Mouse (Mus musculus) midbrain, embryonic 14.5 days (tissue): Measurements from ENCODE around the gene Dlec1. TPM values are rescaled to one million over a fixed set of nuclear protein-coding genes. Genes with fewer than 3 reads are reported as not detected.
A peak's percentile ranks its signal among the peaks of the same experiment; 100 is the strongest.

ENCODE experiments used
- ATAC-seq: fragments of 200-750 bp; cut with Nextera tagmentation; 2 replicates; pipeline ENCODE4 v1.8.0; 2017; ENCODE audit warnings: moderate number of reproducible peaks, moderate library complexity; ENCODE audit not compliant: low FRiP score, low TSS enrichment
- DNase-seq: peaks from one replicate; pipeline ENCODE4 v3.0.0-alpha.2; 2015
- H3K27ac ChIP-seq: fragments of 300-500 bp; sonication (generic); replicated peaks from 2 replicates; pipeline ENCODE4 v1.5.1; 2014; ENCODE audit warnings: mild to moderate bottlenecking, low read depth, low read length, moderate library complexity
- H3K27me3 ChIP-seq: fragments of 300-500 bp; sonication (generic); 2 replicates; pipeline ENCODE4 v1.6.1; 2014; ENCODE audit warnings: low read length, control low read depth, mixed read lengths; ENCODE audit not compliant: control insufficient read depth, insufficient read depth
- H3K36me3 ChIP-seq: fragments of 300-500 bp; sonication (generic); 2 replicates; pipeline ENCODE4 v1.6.1; 2014; ENCODE audit warnings: low read length, control low read depth; ENCODE audit not compliant: control insufficient read depth, insufficient read depth
- H3K4me1 ChIP-seq: fragments of 300-500 bp; sonication (generic); 2 replicates; pipeline ENCODE4 v1.6.1; 2014; ENCODE audit warnings: mild to moderate bottlenecking, antibody characterized with exemption, low read length, control low read depth; ENCODE audit not compliant: control insufficient read depth, insufficient read depth
- H3K4me2 ChIP-seq: fragments of 300-500 bp; sonication (generic); 2 replicates; pipeline ENCODE4 v1.6.1; 2014; ENCODE audit warnings: mild to moderate bottlenecking, low read length, moderate library complexity
- H3K4me3 ChIP-seq: fragments of 300-500 bp; sonication (generic); replicated peaks from 2 replicates; pipeline ENCODE4 v1.5.1; 2014; ENCODE audit warnings: low read depth, low read length
- H3K9ac ChIP-seq: fragments of 300-500 bp; sonication (generic); replicated peaks from 2 replicates; pipeline ENCODE4 v1.6.1; 2014; ENCODE audit warnings: mild to moderate bottlenecking, low read length, moderate library complexity
- H3K9me3 ChIP-seq: fragments of 300-500 bp; sonication (generic); 2 replicates; pipeline ENCODE4 v1.6.1; 2016; ENCODE audit warnings: low read length, control low read depth, mixed read lengths; ENCODE audit not compliant: control insufficient read depth
- WGBS: fragments of 180-500 bp; shearing (Covaris S2); extraction: QIAGEN DNeasy Blood & Tissue Kit; methylation state at CpG from one replicate; pipeline ENCODE4 v1.1.7; 2014; 5-methylcytosine and 5-hydroxymethylcytosine counted together
- polyA plus RNA-seq: library from polyadenylated mRNA; unstranded; fragments of >200 nt; fragmentation: Nextera tagmentation; extraction: Ambion mirVana; gene quantifications from 2 replicates; pipeline ENCODE4 v1.2.1, GENCODE M21; 2014

Dlec1 gene
- polyA plus RNA-seq, 1 experiment from 2014 or later, result 1.2 TPM

DNA sequence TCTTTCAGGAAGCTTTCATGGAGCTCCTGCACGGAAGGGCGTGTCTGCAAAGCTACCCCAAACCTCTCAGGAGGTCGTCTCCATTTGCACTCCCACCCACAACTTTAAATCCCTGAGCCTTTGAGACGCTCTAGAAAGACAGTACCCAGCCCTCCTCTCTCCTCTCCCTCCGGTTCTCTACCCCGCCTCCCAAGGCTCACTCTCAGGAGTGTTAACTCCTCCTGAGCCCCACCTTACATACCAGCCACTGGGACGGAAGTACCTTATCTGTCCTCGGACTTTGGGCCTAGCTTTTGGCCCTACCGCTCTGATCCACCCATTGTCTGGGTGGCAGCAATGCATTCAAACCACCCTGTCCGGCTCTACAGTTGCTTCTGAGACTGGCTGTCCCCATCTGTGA, 18.3 kb upstream of the Dlec1 start:
- DNase-seq (no peak), ATAC-seq (no peak)
- no peak overlapping the region for H3K27ac ChIP-seq
- no peak overlapping the region for H3K9ac ChIP-seq
- no peaks in the 10 kb centered on the region for H3K27me3 ChIP-seq
- H3K4me2 ChIP-seq, result no peak overlapping the region
- H3K4me1 ChIP-seq, result peaks cover 23% of the 10 kb centered on the region
- WGBS, result 82% methylated on average over 10 of the region's 10 CpGs
- H3K4me3 ChIP-seq, result no peak overlapping the region
- H3K9me3 ChIP-seq, result no peaks in the 10 kb centered on the region
- no peaks in the 10 kb centered on the region for H3K36me3 ChIP-seq

DNA sequence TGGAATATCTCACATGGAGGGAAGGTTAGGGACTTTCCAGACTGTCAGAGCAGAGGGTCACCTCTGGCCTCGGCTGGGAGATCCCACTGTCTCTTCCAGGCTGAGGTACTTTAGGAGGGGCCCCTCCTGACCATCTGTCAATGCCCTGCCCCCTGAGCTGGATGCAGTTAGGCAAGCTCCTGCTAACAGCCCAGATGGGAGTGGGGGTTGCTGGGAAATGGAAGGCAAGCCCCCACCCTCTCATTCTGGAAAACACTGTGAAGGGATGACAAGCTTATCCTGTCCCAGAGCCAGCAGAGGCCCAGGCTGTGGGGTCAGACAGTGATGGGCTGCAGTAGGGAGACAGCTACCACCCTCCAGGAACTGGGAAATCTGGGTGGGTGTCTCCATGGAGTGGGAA, 15.8 kb upstream of the Dlec1 start:
- H3K4me2 ChIP-seq, result no peak overlapping the region
- H3K27me3 ChIP-seq, result no peaks in the 10 kb centered on the region
- H3K4me1 ChIP-seq, result peaks cover 19% of the 10 kb centered on the region
- no peak overlapping the region for H3K4me3 ChIP-seq
- H3K27ac ChIP-seq, result no peak overlapping the region
- ATAC-seq (no peak), DNase-seq (no peak)
- WGBS, result 36% methylated on average over 1 of the region's 1 CpGs
- H3K36me3 ChIP-seq, result no peaks in the 10 kb centered on the region
- H3K9me3 ChIP-seq, result no peaks in the 10 kb centered on the region
- H3K9ac ChIP-seq, result no peak overlapping the region

DNA sequence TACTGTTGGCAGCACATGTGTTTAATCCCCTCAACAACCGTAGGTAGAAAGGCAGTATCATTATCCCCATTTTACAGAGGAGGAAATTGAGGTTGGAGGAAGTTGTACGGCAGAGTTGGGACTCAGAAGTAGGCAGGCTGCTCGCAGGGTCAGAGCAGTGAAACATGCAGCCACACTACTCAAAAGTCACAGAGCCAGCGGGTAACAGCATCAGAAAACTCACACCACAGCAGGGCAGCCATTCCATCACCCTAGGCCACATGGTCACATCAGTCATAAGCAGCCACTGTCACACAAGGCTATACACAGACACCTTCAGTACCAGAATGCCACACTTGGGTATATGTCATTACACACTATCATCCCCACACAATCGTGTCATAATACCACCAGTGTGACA, 15.0 kb upstream of the Dlec1 start:
- H3K9ac ChIP-seq, result no peak overlapping the region
- H3K4me1 ChIP-seq, result peaks cover 20% of the 10 kb centered on the region
- no peak overlapping the region for H3K27ac ChIP-seq
- no peaks in the 10 kb centered on the region for H3K9me3 ChIP-seq
- H3K4me3 ChIP-seq, result no peak overlapping the region
- H3K36me3 ChIP-seq, result no peaks in the 10 kb centered on the region
- DNase-seq, result no peak
- WGBS, result 88% methylated on average over 5 of the region's 5 CpGs
- ATAC-seq, result no peak
- no peaks in the 10 kb centered on the region for H3K27me3 ChIP-seq
- H3K4me2 ChIP-seq, result no peak overlapping the region

DNA sequence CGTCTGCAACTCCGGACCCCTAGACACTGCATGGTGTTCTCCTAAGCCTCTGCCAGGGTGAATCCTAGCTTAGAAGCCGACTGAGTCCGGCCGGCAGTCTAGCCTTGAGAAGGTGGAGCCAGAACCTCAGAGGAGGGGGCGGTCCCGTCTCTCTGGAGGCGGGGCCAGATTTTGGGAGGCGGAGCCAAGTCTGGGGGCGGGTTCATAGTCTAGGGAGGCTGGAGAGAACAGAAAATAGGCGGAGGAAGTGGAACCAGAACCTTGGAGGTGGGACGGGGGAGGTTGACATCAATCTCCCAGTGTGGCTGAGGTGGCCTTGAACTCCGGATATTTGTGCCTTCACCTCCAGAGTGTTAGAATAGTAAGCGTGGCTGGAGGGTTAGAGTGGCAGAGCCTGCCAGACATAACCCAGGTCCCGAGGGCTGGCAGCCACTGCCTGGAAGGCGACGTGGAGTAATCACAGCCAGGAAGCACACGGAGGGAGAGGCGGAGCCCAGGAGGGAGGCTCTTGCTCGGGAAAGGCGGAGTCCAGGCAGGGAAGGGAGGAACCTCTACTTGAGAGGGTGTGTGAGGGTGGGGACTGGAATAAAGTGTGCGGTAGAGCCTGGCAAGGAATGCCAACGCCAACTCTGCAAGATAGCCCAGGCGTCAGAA, 14.0 kb upstream of the Dlec1 start:
- peaks cover 21% of the 10 kb centered on the region for H3K4me1 ChIP-seq
- H3K9me3 ChIP-seq, result no peaks in the 10 kb centered on the region
- H3K4me3 ChIP-seq, result peak overlapping the region; percentile 11
- H3K27ac ChIP-seq, result 0 out of 2 replicates have a peak overlapping the region, but pooled peaks have one; percentile 13
- DNase-seq (peak; percentile 66), ATAC-seq (peak; percentile 41; the same call in 1 of the 2 replicates)
- peak overlapping the region; percentile 49 for H3K4me2 ChIP-seq
- no peaks in the 10 kb centered on the region for H3K27me3 ChIP-seq
- H3K9ac ChIP-seq, result no peak overlapping the region
- H3K36me3 ChIP-seq, result no peaks in the 10 kb centered on the region
- 1% methylated on average over 24 of the region's 24 CpGs for WGBS

- Histone ChIP-seq H3K4me1 (peaks cover 21% of the 10 kb centered on the region), H3K9me3 (no peaks in the 10 kb centered on the region), H3K36me3 (no peaks in the 10 kb centered on the region), H3K4me3 (no peak overlapping the region), H3K9ac (no peak overlapping the region), H3K27ac (no peak overlapping the region), H3K4me2 (no peak overlapping the region), H3K27me3 (0 out of 2 replicates have a peak, but pooled peaks cover under 1% of the 10 kb centered on the region)
- WGBS, result 74% methylated on average over 7 of the region's 7 CpGs
- DNase-seq (no peak), ATAC-seq (no peak)
Observed at GRCm38 (mm10) chr9:119089437-119089836, 12.8 kb upstream of the Dlec1 start.

- H3K4me3 ChIP-seq, result no peak overlapping the region
- no peak for DNase-seq
- no peaks in the 10 kb centered on the region for H3K36me3 ChIP-seq
- H3K4me1 ChIP-seq, result peaks cover 21% of the 10 kb centered on the region
- H3K9ac ChIP-seq, result no peak overlapping the region
- H3K9me3 ChIP-seq, result no peaks in the 10 kb centered on the region
- 91% methylated on average over 5 of the region's 5 CpGs for WGBS
- 0 out of 2 replicates have a peak, but pooled peaks cover 3% of the 10 kb centered on the region for H3K27me3 ChIP-seq
- no peak for ATAC-seq
- no peak overlapping the region for H3K4me2 ChIP-seq
- no peak overlapping the region for H3K27ac ChIP-seq
Observed at GRCm38 (mm10) chr9:119090462-119090861, 11.8 kb upstream of the Dlec1 start.

DNA sequence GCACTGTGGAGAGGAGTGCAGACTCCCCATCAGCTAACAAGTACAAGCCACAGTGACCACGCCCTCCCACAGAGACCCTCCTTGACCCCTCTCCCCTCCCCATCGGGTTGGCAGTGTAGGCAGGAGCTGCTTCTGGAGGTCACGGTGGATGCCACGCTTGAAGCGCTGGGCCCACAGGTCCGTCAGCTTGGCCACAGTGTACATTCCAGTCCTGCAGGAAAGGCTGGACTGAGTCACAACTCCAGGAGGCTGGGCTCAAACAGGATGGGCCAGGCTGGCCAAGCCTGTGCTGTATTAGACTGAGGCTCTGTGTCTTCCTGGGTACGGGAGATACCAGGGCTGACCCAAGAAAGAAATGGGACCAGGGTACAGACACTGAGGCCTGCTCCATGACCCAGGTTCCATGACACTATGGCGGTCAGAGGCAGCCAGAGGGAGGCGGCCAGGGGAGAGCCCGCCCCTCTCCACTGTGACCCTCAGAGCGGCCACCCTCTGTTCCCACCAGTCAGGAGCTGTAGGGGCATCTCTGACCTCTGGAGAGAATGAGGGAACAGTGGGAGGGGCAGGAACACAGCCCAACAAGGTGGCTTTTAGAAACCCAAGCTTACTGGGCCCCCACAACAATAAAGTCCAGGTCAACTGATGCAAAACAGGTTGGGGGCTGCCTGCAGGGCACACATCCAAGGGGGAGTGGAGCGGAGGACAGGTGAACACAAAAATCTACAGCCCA, 10.5 kb upstream of the Dlec1 start:
- 62% methylated on average over 12 of the region's 12 CpGs for WGBS
- H3K36me3 ChIP-seq, result no peaks in the 10 kb centered on the region
- DNase-seq (no peak), ATAC-seq (no peak)
- H3K4me2 ChIP-seq, result peak overlapping the region; percentile 73
- no peak overlapping the region for H3K27ac ChIP-seq
- H3K4me1 ChIP-seq, result peaks cover 21% of the 10 kb centered on the region
- 0 out of 2 replicates have a peak, but pooled peaks cover 3% of the 10 kb centered on the region for H3K27me3 ChIP-seq
- H3K9me3 ChIP-seq, result no peaks in the 10 kb centered on the region
- H3K9ac ChIP-seq, result no peak overlapping the region; the same call in 1 of the 2 replicates
- peak overlapping the region; percentile 45 for H3K4me3 ChIP-seq

- Histone ChIP-seq H3K4me3 (peak overlapping the region; percentile 45), H3K36me3 (no peaks in the 10 kb centered on the region), H3K9me3 (no peaks in the 10 kb centered on the region), H3K9ac (peak overlapping the region; percentile 58), H3K4me1 (peaks cover 21% of the 10 kb centered on the region), H3K27ac (no peak overlapping the region), H3K27me3 (0 out of 2 replicates have a peak, but pooled peaks cover 3% of the 10 kb centered on the region), H3K4me2 (peak overlapping the region; percentile 73)
- DNase-seq (peak; percentile 52), ATAC-seq (no peak)
- 3% methylated on average over 45 of the region's 45 CpGs for WGBS
Observed at GRCm38 (mm10) chr9:119092473-119093418, 9.5 kb upstream of the Dlec1 start.
